Mouse (Mus musculus) adrenal gland, adult 8-10 months (tissue): ENCODE data around the gene Cyp17a1. TPM values are rescaled to one million over a fixed set of nuclear protein-coding genes. Genes with fewer than 3 reads are reported as not detected.

Source experiments
- DNase-seq: peaks from one replicate; pipeline ENCODE4 v3.0.0; 2022
- total RNA-seq, 4 experiments: library from RNA; stranded (reverse); gene quantifications; 2 replicates each; pipeline ENCODE4 v1.2.4; 2022

Gene Cyp17a1
- total RNA-seq, 4 experiments from 2014 or later: 1.7 to 3.9 (median 3.1) TPM

DNA sequence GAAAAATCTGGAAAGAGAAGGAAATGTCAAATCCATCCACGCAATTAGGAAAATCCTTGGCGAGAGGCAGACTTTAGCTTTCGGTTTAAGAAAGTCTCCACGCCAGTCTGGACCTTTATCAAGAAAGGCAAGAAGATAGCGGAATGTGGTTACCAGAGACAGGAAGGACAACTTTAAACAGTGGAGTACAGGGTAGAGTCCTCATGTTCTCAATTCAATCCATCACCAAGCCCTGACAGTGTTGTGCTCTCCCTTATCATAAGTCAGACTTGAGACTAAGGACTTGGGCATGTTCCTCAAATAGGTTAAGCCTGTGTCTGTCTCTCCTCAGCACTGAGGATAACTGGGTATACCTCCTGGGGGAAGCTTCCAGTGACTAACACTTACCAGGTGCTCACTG lies 3.2 kb downstream of the Cyp17a1 start:
- DNase-seq: no peak

GRCm38 (mm10) chr19:46668263-46668662 lies 4.7 kb downstream of the Cyp17a1 start:
- DNase-seq: no peak

- no peak for DNase-seq
These were observed 5.7 kb downstream of the Cyp17a1 start for GRCm38 (mm10) chr19:46667300-46667699.

GRCm38 (mm10) chr19:46665474-46665873 lies 7.5 kb downstream of the Cyp17a1 start:
- no peak for DNase-seq

- DNase-seq: no peak
These were observed 10.2 kb downstream of the Cyp17a1 start for GRCm38 (mm10) chr19:46662784-46663183.

GRCm38 (mm10) chr19:46662214-46662613 lies 10.8 kb downstream of the Cyp17a1 start:
- DNase-seq: no peak

DNA sequence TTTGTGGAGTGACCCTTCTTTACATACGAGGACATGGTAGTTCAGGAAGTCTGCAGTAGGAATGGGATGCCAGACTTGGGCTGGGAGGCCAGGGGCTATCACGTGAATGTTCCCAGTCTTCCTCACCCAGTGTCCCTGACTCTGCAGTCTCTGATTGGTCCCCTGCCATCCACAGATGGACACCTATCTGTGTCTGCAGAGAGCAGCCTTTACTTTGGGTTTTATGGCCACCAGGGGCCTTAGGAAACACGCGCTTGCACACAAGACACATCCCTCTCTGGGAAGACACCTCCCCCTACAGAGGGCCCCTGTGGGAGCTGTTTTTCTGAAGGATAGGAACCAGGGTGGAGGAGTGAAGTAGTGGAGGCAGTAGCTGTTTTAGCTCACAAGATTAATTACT lies 11.5 kb downstream of the Cyp17a1 start:
- no peak for DNase-seq

- no peak for DNase-seq
These were observed 14.1 kb downstream of the Cyp17a1 start for GRCm38 (mm10) chr19:46658851-46659250.

- no peak for DNase-seq
These were observed 14.6 kb downstream of the Cyp17a1 start for GRCm38 (mm10) chr19:46658348-46658747.

DNA sequence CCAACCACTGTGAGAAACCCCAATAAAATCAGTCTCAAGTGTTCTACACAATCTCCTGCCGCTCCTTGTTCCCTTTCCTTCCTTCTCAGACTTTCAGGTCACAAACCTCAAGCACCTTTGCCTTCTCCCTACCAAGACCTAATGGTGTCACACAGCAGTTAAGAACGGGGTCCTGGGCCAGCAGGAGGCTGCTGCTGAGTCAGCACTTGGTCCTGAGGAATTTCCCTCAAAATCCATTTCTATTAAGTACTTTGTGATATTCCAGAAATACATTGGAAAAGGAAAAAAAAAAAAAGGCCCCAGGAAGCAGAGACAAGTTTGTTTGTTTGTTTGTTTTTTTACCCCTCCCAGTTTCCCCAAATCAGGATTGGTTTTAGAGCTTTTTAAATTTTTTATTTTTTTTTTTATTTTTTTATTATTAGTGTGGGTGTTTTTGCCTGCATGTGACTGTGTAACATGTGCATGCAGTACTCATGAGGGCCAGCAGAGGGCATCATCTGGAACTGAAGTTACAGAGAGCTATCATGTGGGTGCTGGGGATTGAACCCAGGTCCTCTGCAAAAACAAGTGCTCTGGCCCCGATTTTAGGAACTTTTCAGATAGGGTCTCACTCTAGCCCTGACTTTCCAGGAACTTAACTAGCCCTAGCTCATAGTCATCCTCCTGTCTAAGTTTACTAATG lies 15.5 kb downstream of the Cyp17a1 start:
- no peak for DNase-seq

DNA sequence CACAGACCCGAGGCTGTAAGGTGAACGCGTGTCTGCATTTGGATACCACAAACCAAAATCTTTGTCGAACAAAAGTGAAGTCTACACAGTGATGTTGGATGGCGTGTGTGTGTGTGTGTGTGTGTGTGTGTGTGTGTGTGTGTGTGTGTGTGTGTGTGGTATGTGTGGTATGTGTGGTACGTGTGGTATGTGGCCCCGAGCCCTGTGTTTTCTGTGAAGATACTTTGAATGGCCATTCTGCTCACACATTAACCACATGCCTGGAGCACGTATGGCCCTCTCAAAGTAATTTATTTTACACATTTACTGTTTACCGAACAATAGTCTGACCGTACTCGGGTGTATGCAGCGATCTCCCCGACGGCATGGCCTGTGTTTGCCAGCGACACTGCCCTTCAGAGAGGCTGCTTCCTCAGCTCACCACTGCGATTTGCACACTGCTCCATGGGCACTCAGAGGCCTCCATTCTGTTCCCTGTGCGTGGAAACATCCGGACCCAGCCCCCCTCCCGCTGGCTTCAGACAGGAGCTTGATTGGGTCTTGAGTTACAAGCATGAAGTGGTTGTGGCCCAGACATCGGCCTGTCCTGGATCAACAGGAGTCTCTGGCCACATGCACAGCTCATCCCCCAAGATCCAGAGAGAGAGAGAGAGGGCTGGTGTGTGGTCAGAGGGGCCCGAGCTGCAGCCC lies 16.7 kb downstream of the Cyp17a1 start:
- DNase-seq: no peak

DNA sequence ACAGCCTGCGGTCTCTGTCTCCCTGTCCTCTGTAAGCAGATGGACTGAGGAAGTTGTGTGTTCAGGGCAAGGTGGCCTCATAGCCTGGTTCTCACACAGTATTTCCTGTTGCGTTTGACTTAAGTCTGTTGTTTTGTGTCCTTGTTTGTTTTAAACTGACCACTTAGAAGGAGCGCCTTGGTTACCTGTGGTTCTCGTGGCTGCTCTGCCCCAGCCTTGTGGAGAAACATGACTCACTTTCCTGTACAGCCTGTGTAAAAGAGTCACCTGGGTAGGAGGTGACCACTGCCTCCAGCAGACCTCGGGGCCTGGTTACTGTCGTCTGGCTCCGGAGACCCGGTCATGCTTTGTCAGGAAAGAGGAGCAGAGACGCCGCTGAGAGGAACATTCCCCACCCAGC lies 17.3 kb downstream of the Cyp17a1 start:
- DNase-seq: no peak

DNA sequence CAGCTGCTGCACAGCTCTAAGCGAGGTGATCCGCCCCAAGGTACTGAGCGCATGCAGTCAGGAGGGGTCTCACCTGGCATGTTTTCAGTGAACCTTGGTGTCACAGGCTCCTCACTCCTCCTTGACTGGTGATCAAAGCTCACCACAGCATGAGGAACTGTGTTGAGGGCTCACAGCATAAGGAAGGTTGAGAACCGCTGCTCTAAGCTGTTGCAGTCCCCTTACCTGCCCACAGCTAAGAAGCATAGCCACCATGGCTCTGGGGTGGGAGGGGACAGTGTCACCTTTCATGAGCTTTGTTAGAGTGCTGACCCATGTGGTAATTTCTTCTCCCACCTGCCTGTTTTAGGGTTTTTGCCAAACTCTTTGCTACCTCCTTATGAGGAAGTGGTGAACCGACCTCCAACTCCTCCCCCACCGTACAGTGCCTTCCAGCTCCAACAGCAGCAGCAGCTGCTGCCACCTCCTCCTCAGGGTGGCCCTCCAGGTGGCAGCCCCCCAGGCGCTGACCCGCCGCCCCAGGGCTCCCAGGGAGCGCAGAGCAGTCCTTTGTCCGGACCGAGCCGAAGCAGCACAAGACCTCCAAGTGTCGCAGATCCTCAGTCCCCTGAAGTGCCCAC lies 19.2 kb downstream of the Cyp17a1 start:
- no peak for DNase-seq

- no peak for DNase-seq
These were observed 19.8 kb downstream of the Cyp17a1 start for GRCm38 (mm10) chr19:46653188-46653587.

- DNase-seq: no peak
These were observed 24.4 kb downstream of the Cyp17a1 start for GRCm38 (mm10) chr19:46648565-46648964.

- no peak for DNase-seq
These were observed 25.1 kb downstream of the Cyp17a1 start for GRCm38 (mm10) chr19:46647850-46648249.

- no peak for DNase-seq
These were observed 25.7 kb downstream of the Cyp17a1 start for GRCm38 (mm10) chr19:46647254-46647653.

GRCm38 (mm10) chr19:46646041-46646481 lies 26.9 kb downstream of the Cyp17a1 start:
- no peak for DNase-seq

- DNase-seq: no peak
These were observed 28.0 kb downstream of the Cyp17a1 start for GRCm38 (mm10) chr19:46644793-46645602.

GRCm38 (mm10) chr19:46644343-46644792 lies 28.6 kb downstream of the Cyp17a1 start:
- no peak for DNase-seq

GRCm38 (mm10) chr19:46643236-46643635 lies 29.7 kb downstream of the Cyp17a1 start:
- DNase-seq: no peak

DNA sequence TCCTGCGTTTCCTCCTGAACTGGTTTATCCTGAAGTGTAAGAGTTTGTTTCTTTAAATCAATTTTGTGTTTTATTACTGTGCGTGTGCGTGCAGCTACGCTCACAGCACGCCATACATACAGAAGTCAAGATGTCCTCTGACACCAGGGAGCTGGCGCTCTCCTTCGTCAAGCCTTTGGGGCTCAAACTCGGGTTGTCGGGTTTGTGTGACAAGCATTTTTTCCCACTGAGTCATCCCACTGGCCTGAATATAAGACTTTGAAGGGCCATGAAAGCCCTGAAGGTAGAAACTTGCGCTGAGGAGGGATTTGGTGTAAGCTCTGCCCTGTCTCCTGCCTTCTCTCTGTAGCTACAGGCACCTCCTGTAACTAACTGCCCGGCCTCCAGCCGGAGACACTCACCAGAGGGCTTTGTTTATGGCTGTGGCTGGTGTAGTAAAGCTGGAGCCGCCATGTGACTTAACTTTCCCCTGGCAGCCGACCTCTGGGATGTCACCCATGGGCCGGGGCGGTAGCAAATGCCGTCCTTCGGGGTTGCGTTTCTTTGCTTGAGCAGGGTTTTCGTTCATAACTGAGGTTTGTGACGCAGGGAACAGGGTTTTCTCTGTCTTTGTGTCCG lies 30.7 kb downstream of the Cyp17a1 start:
- DNase-seq: no peak
